Mouse (Mus musculus) thymus, postnatal 25 days (tissue): ENCODE results near the gene Erbin.

Experiments used
- DNase-seq: peaks from one replicate; pipeline ENCODE4 v3.0.0; 2022

Erbin gene

DNA sequence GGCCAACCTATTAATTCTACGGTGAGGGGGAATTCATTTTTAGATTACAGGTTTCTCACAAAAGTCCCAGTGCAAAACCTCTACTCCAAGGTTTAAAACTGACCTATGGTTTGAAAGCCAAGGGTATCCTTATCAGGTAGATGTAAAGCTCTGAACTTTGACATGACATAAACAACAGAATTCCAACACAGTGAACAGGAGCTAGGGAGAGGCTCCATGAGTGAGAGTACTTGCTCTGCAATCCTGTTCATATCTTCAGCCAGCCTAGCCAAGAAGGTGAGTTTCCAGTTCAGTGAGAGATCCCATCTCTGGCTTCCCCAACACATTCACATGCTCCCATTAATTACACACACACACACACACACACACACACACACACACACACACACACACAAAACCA is 9.7 kb downstream of the Erbin start:
- no peak for DNase-seq

DNA sequence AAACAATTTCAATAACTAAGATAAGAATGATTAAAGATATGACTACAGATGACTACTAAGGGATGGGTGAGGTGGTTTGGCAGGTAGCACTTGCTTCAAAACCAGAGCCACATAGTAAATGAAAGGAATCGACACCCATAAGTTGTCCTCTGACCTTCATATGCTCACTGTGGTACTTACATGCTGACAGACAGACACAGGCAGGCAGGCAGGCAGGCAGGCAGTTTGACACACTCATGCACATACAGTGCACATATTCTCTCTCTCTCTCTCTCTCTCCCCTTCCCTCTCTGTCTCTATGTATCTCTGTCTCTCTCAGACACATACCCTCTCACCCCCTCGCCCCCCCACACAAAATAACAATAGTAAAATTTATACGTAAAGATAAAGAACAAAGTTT is 10.4 kb downstream of the Erbin start:
- no peak for DNase-seq

GRCm38 (mm10) chr13:103900015-103900414 is 20.3 kb downstream of the Erbin start:
- no peak for DNase-seq

DNA sequence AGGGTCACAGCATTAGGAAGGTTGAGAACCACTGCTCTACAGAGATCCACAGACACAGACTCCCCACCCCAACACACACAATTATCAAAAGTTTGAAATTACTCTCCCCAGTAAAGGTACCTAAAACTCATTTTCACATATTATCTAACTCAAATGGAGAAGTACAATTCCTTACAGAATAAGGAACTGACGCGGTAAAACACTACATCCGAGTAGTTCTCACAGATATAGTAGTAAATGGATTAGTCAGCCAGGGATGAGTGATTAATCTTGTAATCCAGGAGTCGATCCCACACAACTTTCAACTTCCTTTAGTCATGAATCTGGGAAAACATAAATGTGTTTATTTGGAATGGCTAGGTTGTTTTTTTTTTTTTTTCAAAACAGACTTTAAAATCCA is 22.7 kb downstream of the Erbin start:
- no peak for DNase-seq

- no peak for DNase-seq
Observed at GRCm38 (mm10) chr13:103893065-103893464, 27.2 kb downstream of the Erbin start.

GRCm38 (mm10) chr13:103890038-103890437 is 30.3 kb downstream of the Erbin start:
- no peak for DNase-seq

GRCm38 (mm10) chr13:103886503-103886902 is 33.8 kb downstream of the Erbin start:
- DNase-seq = no peak

DNA sequence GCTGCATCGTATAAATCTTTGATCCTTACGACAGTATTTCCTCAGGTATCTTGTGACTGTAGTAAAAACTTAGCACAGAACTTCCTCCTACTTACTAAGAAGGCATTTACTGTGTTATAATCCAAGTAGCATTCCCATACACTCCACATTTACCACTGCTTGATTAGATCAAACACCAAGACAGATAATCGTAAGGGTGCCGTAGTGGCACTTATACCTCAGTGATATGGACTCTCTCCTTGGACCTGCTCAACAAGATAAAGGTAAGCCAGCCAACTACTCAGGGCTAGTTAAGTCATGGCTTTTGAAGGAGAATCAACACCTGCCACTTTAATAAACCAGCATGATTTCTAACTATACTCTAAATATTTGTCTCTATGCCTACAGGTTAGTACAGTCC is 39.1 kb downstream of the Erbin start:
- no peak for DNase-seq

- DNase-seq = no peak
Observed at GRCm38 (mm10) chr13:103876743-103877142, 43.6 kb downstream of the Erbin start.

- DNase-seq = no peak
Observed at GRCm38 (mm10) chr13:103875823-103876514, 44.3 kb downstream of the Erbin start.

DNA sequence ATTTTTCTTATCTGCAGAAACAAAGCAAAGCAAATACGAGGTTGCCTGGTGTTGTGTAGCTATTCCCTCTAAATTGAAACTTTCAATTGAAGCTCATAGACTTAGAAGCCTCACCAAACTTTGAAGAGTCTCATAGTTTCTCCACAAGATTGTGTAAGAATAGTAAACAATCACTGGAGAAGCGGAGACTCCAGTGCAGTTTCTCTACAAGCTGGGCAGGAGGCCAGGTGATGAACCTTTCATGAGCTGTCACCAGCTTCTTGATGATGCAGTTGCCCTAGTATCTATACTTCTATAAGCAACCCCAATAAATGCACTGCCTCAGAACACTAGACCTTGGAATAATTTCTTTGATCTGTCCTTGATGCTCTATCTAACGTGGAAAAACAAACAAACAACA is 49.5 kb downstream of the Erbin start:
- no peak for DNase-seq

DNA sequence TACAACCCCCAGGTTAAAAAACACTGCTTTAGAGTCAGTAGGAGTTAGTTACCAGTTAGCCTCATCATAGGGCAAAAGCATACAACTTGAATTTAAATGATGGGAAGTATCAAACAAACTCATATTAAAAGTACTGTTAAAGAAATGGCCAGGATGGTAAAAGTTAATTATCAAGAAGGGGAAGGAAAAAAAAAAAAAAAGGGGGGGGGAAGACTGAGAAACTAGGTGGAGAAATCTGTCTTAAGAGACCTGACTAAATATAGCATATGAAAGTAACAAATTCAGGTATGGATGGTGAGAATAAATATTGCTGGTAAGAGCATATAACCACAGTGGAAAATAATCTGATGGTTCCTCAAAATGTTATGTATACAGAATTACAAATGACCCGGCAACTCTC is 50.2 kb downstream of the Erbin start:
- DNase-seq = no peak

GRCm38 (mm10) chr13:103868875-103869274 is 51.4 kb downstream of the Erbin start:
- no peak for DNase-seq

GRCm38 (mm10) chr13:103862041-103862440 is 58.3 kb downstream of the Erbin start:
- no peak for DNase-seq

- no peak for DNase-seq
Observed at GRCm38 (mm10) chr13:103859041-103859440, 61.3 kb downstream of the Erbin start.

GRCm38 (mm10) chr13:103847614-103848013 is 72.7 kb downstream of the Erbin start:
- no peak for DNase-seq

DNA sequence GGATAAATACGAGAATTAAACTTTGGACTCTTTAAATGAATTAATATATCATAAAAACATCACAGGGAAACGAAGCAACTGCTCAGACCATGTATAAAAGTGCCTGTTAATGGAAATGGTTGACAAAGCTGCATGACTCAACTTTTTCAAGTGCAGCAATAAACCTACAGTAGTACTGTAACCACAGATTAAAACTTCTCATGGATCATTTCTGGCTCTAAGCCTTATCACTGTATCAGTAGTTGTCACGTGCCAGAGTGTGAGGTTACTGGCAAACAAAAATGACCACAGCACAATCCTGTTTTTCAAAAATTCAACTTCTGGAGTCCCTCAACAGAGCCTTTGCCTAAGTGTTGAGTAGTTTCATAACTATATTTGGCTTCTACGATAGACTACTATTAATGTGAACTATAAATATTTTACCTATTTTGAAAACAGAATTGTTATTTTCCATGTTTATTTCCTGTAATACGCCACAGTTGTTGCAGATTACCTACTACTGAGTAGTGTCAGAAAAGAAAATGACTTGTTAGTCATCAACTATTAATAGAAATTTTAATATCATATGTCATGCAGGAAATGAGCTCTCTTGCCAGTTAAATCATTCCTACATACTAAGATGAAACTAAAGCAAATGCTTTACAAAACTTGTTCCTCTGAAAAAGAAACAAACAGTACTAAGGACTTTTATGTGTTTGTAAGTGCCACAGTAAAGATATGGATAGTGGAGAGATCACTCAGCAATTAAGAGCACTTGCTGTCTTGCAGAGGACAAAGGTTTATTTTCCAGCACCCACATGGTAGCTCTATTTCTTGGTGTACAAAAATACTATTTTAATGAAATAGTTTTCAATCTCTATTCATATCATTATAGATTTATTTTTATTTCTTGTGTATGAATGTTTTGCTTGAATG is 78.8 kb downstream of the Erbin start:
- DNase-seq = no peak

- DNase-seq = no peak
Observed at GRCm38 (mm10) chr13:103838619-103839018, 81.7 kb downstream of the Erbin start.

DNA sequence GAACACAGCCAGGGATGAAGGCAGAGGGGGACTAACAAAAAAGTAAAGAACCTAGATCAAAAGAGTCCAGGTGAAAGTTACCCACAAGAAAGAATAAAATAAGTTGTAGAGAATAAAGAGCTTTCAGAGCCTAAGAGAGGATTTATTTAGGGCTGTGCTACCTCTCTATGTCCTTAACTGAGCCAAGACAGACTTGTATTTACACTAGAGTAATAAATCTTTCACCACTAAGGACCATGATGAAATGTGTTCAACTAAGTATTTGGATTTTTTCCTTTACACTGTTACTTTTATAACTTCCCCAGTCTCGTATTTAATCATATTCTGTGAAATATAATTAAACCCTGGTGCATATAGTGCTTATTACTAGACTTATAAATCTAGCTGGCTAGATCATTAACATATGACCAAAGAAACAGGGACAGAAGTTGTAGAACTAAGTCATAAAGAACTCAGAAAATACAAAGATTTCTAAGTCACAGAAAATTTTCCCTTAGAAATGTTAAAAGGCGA is 90.6 kb downstream of the Erbin start:
- no peak for DNase-seq

GRCm38 (mm10) chr13:103822270-103822669 is 98.0 kb downstream of the Erbin start:
- no peak for DNase-seq

DNA sequence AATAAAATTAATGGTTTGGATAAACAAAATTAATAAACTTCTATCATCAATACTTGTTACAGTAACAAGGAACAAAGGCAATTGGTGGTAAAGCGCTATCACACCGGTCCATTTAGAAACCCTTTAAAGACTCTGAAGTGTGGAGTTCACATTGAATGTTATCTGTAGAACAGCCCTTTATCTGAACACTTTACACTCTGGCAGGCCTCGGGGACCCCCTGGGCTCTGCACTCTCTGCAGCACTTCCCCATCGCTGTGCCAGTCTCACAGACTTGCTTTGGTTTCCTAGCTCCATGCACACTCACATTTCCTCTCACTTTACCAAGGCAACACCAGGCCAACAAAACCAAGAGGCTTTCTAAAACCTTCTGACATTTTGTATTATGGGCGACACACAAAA is 100.9 kb downstream of the Erbin start:
- no peak for DNase-seq

- no peak for DNase-seq
Observed at GRCm38 (mm10) chr13:103817935-103818334, 102.4 kb downstream of the Erbin start.

DNA sequence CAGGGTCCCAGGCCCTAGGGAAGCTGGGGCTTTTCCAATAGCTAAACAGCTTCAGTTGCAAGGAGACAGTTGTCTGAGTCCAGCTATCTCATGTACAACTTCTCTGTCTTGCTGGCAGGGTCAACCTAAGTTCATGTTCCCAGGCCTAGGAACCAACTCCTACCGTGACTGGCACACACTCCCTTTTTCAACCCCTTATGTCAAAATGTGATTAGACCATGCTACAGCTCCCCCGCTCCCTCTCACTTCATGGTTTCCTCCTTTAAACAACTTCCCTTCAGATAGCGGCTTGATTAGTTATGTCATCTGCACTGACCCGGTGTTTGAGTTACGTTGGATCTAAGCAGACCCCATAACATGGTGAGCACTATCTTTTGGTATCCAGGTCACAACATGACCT is 112.8 kb downstream of the Erbin start:
- no peak for DNase-seq

DNA sequence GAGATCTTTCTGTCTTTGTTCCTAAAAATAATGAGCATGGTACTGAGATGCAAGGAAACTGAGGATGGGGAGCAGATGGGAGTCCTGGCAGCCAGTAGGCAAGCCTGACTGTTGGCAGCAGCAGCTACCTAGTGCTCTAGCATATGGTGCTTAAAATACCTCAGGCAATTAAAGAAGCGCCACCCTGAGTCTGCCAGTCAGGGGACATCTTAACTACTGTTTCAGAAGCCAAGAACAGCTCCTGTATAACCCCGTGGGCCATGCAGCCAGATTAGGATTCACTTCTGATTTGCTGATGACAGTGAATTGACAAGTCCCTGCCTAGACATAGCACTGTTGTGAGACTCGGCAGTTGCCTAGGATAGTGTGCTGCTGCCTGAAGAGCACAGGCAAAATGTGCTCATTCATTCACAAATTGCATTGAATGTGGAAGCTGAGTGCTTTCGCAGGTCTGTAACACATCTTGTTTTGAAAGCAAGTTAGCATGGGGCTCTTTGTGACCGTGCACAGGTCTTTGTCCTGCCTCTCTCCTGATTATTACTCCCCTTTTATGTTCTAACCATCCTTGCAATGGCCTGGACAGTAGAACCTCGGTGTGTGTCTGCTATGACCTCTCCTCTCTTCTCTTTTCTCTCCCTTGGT is 114.0 kb downstream of the Erbin start:
- no peak for DNase-seq
